Mouse (Mus musculus): ENCODE results near the gene Gtpbp10. TPM values are rescaled to one million over a fixed set of nuclear protein-coding genes. Genes with fewer than 3 reads are reported as not detected.
A peak's percentile ranks its signal among the peaks of the same experiment; 100 is the strongest.

The Gtpbp10 gene
- total RNA-seq, 2 experiments from 2014 or later, result 12.5 to 15.8 TPM

DNA sequence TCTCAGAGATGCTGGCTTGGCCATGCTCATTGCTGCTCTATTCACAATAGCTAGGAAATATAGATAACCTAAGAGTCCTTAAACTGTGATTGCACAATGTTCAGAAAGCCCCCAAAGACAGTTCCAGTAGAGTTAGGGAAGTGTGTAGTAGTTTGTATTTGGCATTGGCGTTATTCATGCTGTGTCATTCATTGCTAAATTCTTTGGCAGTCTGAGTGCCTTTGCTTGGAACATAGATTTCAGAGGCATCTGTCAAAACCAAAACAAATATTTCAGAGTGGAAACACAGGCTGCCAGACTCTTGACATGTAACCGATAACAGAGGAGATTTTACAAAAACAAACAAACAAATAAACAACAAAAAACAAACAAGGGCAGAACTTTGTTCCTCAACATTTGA, 57.8 kb downstream of the Gtpbp10 start:
- no peak for DNase-seq

DNA sequence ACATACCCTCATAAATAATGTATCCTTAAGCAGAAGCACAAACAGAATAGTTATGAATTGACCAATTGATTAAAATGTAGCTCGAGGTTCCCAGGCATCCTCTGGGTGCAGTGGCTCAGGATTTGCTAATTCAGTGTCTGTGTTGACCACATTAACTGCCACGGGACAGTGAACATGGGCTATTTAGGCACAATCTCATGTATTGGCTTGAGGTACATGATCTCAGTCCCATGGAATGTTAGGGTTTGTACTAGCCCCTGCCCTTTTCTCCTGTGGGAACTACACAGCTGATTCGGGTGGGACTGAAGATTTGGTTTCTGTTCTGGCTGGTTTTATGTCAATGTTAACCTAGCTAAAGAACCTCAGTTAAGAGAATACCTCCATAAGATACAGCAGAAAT, 62.9 kb downstream of the Gtpbp10 start:
- DNase-seq, result no peak

DNA sequence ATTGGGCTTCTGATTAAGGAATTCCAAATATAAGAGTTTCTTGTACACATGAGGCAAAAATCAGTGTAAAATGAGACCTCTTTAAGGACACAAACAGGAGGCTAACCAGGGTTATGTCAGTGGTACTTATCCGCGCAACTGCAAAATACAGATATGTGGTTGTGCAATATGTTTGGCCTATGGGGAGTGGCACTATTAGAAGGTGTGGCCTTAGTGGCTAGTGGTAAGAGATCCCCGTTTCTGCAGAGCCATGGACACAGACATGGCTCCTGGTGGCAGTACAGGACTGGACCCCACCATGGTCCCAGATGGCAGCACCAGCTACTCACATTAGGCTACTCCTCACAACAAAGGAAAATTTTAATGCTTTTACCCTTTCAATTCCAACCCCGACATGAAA, 64.3 kb downstream of the Gtpbp10 start:
- no peak for DNase-seq

DNA sequence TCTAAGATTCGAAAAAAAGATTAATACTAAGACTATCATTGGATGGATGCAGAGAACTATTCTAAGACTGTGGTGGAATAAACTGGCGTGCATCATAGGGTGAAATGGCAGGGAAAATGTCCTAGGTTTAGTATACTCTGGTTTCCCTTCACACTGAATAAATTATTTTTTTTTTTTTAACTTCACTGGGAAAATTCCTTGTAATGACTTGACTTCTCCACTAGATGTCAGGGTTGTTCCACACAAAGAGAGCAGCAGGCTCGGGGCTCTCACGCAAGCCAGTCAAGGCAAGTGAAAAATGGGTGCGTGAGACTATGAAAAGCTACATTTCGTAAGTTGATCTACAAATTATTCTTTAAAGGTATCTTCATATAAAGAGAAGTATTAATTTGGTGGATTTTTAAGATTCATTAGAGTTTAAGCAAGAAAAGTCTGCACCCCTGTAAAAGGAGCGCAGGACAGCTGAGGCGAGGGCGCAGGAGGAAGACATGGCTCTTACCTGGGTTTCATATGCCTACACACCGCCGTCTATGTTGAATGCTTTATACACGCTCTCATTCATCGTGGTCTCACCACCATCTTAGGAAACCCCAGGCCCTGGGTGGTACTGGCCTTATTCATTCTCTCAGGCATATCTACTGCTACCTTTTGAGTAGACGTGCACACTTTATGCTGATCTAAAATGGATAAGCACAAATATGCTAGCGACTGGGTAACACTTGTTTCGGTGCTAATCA, 64.9 kb downstream of the Gtpbp10 start:
- DNase-seq, result peak in 1 of 2 experiments; percentile 22

DNA sequence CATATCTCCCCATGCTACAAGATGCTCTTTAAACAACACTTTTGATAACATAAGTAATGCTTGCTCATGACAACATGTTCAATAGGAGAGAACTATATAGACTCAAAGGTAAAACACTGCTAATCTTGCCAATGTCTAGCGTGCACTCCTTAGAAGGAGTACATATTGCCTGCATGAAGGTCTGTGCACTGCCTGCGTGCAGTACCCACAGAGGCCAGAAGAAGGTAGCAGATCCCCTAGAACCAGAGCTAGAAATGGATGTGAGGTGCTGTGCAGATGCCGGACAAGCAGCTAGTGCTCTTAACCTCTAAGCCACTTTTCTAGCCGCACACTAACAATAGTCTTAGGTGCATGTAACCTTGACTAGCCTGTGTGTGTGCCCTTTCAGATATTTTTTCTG, 67.2 kb downstream of the Gtpbp10 start:
- DNase-seq, result no peak

Other genes starting within 250 kb of the Gtpbp10 start
- gene Cdk14, start 139.2 kb downstream of the Gtpbp10 start, total RNA-seq (2021), result 10 to 100 TPM; 10.0 to 10.6 TPM
- gene 1700015F17Rik, start 80.4 kb downstream of the Gtpbp10 start, total RNA-seq (2021), result not detected
- 10 to 100 TPM; 15.0 to 23.7 TPM for gene Cldn12, start 44.6 kb downstream of the Gtpbp10 start, total RNA-seq (2021)
- not detected for gene Gm8773, start 14.3 kb upstream of the Gtpbp10 start, total RNA-seq (2021)
- 10 to 100 TPM in 1 of 2 experiments, 1 to 10 TPM in 1; 7.5 to 10.9 TPM for gene Cfap69, start 104.7 kb upstream of the Gtpbp10 start, total RNA-seq (2021)
- 10 to 100 TPM; 46.3 to 57.0 TPM for gene Steap2, start 135.0 kb upstream of the Gtpbp10 start, total RNA-seq (2021)
- 10 to 100 TPM; 30.6 to 41.3 TPM for gene Steap1, start 189.8 kb upstream of the Gtpbp10 start, total RNA-seq (2021)

All from adrenal gland, postnatal 36 days (tissue).